Mouse (Mus musculus) MEL-GATA-1-ER (cell line): ENCODE measurements around the gene Arel1.

Experiments
- DNase-seq: peaks from one replicate; pipeline ENCODE4 v3.0.0-alpha.2; 2012; ENCODE audit warnings: low read depth; ENCODE audit errors: extremely low read depth

The Arel1 gene

GRCm38 (mm10) chr12:84970428-84971096 is at the start of gene Arel1, which contains the start of gene Fcf1:
Gene Arel1 (minus strand): TSS chr12:84970900.
Gene Fcf1 (plus strand): TSS chr12:84970897.
- peak; percentile 90 for DNase-seq

GRCm38 (mm10) chr12:85012185-85012584 is 41.5 kb upstream of the Arel1 start:
- DNase-seq: no peak

- no peak for DNase-seq
These were observed 39.8 kb upstream of the Arel1 start for GRCm38 (mm10) chr12:85010541-85010940.

- no peak for DNase-seq
These were observed 39.1 kb upstream of the Arel1 start for GRCm38 (mm10) chr12:85009776-85010175.

DNA sequence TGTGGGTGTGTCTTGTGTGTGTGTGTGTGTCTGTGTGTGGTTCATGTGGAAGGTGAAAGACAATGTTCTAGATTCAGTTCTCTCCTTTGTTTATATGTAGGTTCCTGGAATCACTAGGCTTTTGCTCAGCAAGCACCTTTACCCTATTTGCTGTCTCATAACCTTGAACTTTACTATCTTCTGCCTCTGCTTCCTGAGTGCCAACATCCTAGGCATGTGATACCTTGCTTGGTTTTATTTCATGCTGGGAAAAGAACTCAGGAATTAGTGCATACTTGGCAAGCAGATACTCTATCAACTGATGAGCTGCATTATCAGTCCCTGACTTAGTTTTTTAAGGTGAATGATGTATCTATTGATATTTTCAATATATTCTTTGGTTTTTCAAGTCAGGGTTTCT is 36.3 kb upstream of the Arel1 start:
- no peak for DNase-seq

DNA sequence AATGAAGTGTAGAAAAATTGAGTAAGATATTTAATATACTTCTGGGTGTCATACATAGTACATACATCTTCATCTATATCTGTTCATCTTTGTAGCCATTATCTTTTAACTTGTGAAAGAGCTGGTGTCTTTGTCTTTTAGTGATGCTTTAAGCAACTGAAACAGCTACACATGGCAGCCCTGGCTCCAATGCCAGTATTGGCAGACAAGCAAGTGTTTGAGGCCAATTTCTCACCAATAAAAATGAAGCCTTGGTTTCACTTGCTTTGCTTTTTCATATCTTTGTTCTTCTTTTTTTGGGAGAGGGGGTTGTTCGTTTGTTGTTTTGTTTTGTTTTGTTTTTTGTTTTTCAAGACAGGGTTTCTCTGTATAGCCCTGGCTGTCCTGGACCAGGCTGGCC is 35.5 kb upstream of the Arel1 start:
- no peak for DNase-seq

GRCm38 (mm10) chr12:84999053-84999452 is 28.4 kb upstream of the Arel1 start:
- no peak for DNase-seq

DNA sequence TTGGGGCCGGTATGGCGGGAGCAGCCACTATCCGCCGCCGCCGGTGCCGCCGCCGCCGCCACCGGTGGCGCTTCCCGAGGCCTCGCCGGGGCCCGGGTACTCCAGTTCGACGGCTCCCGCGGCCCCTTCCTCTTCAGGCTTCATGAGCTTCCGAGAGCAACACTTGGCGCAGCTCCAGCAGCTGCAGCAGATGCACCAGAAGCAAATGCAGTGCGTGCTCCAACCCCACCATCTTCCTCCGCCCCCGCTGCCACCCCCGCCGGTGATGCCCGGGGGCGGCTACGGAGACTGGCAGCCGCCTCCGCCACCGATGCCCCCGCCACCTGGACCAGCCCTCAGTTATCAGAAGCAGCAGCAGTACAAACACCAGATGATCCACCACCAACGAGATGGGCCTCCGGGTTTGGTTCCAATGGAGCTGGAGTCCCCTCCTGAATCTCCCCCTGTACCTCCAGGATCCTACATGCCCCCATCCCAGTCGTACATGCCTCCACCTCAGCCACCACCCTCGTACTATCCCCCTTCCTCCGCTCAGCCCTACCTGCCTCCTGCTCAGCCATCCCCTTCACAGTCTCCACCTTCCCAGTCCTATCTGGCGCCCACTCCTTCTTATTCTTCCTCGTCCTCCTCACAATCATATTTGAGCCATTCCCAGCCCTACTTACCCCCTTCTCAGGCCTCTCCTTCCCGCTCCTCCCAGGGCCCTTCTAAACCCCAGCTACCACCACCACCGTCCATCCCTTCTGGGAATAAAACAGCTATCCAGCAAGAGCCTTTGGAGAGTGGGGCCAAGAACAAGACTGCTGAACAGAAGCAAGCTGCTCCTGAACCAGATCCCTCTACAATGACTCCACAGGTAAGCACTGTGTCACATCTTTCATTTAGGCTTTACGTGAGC is 26.1 kb upstream of the Arel1 start:
- DNase-seq: no peak

- peak; percentile 97 for DNase-seq
These were observed 25.4 kb upstream of the Arel1 start, which contains the start of gene Ylpm1 for GRCm38 (mm10) chr12:84996083-84996496. Gene Ylpm1 (plus strand): TSS chr12:84996321.

DNA sequence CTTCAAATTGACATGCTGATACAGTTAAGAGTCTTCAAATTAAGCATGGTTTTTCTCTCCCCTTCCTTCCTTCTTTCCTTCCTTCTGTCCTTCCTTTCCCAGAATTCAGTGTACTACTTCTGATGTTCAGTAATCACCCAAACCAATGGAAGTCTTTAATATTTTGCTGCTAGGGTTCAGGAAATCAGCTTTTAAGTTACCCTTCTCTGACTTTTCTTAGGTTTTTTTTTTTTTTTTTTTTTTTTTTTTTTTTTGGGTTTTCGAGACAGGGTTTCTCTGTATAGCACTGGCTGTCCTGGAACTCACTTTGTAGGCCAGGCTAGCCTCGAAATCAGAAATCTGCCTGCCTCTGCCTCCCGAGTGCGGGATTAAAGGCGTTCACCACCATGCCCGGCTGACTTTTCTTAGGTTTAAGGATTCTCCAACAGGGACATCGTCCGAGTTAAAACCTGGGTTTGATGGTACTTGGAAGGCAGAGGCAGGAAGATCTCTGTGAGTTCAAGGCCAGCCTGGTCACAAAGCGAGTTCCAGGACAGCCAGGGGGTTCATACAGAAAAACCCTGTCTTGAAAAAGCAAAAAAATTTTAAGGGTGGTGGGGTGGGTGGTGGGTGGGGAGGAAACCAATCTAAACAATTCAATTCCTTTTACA is 24.5 kb upstream of the Arel1 start:
- no peak for DNase-seq

GRCm38 (mm10) chr12:84989456-84989855 is 18.8 kb upstream of the Arel1 start:
- DNase-seq: no peak

GRCm38 (mm10) chr12:84979264-84979862 is 8.7 kb upstream of the Arel1 start:
- no peak for DNase-seq

GRCm38 (mm10) chr12:84969656-84970427 is 858 bp downstream of the Arel1 start:
- DNase-seq: no peak

DNA sequence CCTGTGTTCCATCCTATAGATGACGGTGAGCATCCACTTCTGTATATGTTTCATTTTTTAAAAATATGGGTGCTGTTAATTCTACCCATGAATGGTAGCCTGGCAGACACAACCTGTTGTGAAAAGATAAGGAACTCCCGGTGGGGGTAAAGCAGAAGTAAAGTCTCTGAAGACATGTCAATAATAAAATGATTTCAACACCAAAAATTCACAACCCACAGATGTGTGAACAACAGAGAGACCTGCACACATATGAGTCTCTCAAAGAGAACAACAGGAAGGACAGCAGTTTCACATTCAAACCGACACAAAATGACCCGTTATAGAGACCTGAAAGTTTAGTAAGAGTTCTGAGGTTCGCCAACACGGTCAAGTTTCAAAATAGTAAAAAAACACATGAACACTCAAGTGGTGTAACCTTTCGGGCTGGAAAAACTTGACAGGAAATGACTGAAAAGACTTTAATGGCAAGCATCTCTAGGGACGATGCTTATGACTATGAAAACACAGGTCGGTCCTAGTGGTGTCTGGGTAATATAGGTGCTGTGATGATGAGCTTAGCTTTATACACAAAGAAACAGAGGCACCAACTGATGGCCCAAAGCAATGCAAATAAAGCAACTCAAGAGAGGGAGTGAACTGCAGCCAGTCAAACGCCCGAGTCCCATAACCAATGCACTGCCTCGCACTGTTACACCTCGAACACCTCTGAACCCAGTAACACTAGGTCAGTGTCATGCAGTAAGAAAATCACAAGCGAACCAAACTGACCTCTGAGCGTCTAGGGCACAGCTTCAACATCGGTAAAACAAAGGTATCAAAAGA is 1.7 kb downstream of the Arel1 start:
- DNase-seq: peak; percentile 92

DNA sequence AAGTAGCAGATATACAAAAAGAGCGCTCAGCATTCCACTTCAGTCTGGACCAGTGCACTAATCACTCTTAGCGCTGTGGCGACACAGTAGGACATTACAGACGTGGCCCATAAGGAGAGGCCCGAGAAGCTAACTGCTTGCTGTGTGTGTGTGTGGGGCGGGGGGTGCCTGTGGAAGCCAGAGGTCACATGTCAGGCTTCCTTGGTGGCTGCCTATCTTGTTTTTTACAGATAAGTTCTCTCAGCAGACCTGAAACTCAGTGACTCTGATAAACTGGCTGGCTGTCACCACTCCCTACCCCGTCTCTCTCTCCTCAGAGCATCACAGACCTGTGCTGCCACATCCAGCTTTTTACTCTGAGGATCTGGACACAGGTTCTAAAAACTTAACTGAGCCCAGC is 8.1 kb downstream of the Arel1 start:
- peak; percentile 76 for DNase-seq

- no peak for DNase-seq
These were observed 11.8 kb downstream of the Arel1 start for GRCm38 (mm10) chr12:84958794-84959356.

DNA sequence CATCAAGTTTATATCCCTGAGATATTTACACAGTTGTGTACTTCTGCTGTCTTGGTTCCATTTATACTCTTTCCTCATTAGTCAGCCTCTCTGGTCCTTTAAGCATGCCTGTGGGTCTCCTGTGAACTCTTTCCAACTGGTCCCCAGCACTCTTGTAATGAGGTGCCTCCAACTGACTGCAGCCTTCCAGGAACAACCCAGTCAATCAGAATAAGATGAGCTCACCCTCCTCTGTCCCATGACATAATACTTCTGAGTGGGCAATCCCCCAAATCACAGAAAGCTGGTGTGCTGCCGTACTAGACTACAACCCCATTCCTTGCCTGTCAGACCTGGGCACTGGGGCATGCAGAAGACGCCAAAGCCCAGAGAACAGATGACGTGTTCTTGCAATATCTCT is 14.4 kb downstream of the Arel1 start:
- no peak for DNase-seq

DNA sequence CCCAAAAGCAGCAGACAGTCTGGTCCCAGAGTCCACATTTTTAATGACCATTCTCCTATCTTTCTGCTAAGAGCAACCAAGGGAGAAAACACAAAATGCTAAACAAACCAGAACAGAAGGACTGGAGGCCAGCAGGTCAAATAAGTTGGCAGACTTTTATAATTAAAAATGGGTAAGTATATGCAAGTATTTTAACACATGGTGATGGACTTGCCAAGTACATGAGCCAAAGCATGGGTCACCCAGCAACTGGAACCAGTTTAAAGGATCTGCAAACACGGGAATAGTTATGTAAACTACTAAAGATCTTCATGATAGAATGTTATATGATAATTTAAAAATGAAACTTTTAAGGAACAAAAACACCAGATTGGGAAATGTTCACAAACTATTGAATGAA is 18.3 kb downstream of the Arel1 start:
- no peak for DNase-seq

GRCm38 (mm10) chr12:84951531-84951930 is 19.2 kb downstream of the Arel1 start:
- DNase-seq: no peak

DNA sequence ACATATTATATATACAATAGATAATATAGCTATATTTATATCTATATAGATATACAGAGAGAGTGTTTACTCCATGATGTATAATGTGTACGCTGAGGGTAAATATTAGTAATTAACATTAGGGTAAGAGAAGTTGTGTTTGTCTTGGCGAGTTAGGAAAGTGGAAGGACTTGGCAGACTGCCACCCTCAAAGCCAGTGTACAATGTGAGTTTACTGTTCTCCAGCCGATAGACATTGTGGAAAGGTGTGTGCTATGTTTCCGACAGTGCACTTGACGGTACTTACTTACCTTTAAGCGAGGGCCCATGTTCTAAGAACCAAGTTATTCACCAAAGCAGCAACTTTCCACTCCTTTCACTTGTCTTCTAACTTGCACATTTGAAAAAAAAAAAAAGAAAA is 19.9 kb downstream of the Arel1 start:
- DNase-seq: no peak
